Mouse (Mus musculus) hindbrain, embryonic 11.5 days (tissue): ENCODE results near the gene Siah2. TPM values are rescaled to one million over a fixed set of nuclear protein-coding genes. Genes with fewer than 3 reads are reported as not detected.

Experiments used
- ATAC-seq: fragments of 200-750 bp; cut with Nextera tagmentation; 2 replicates; pipeline ENCODE4 v1.8.0; 2017; ENCODE audit warnings: mild to moderate bottlenecking, moderate TSS enrichment, moderate library complexity; ENCODE audit not compliant: low FRiP score
- DNase-seq: peaks from one replicate; pipeline ENCODE4 v3.0.0-alpha.2; 2015; ENCODE audit warnings: low spot score
- H3K27ac ChIP-seq: fragments of 300-500 bp; sonication (generic); 2 replicates; pipeline ENCODE4 v1.5.1; 2014; ENCODE audit warnings: mild to moderate bottlenecking, low read depth, low read length
- H3K27me3 ChIP-seq: fragments of 300-500 bp; sonication (generic); 2 replicates; pipeline ENCODE4 v1.6.1; 2014; ENCODE audit warnings: mild to moderate bottlenecking, low read length, moderate library complexity, mixed read lengths; ENCODE audit not compliant: control insufficient read depth, insufficient read depth
- H3K36me3 ChIP-seq: fragments of 300-500 bp; sonication (generic); 2 replicates; pipeline ENCODE4 v1.6.1; 2014; ENCODE audit warnings: mild to moderate bottlenecking, low read length, moderate library complexity, mixed read lengths; ENCODE audit not compliant: control insufficient read depth, insufficient read depth
- H3K4me1 ChIP-seq: fragments of 300-500 bp; sonication (generic); replicated peaks from 2 replicates; pipeline ENCODE4 v1.6.1; 2014; ENCODE audit warnings: low read length, mixed read lengths; ENCODE audit not compliant: control insufficient read depth, insufficient read depth
- H3K4me2 ChIP-seq: fragments of 300-500 bp; sonication (generic); replicated peaks from 2 replicates; pipeline ENCODE4 v1.6.1; 2014; ENCODE audit warnings: mild to moderate bottlenecking, low read depth, low read length
- H3K4me3 ChIP-seq: fragments of 300-500 bp; sonication (generic); 2 replicates; pipeline ENCODE4 v1.5.1; 2014; ENCODE audit warnings: low read depth, low read length
- H3K9ac ChIP-seq: fragments of 300-500 bp; sonication (generic); 2 replicates; pipeline ENCODE4 v1.6.1; 2014; ENCODE audit warnings: low read depth, low read length
- H3K9me3 ChIP-seq: fragments of 300-500 bp; sonication (generic); 2 replicates; pipeline ENCODE4 v1.6.1; 2016; ENCODE audit warnings: low read length; ENCODE audit not compliant: control insufficient read depth
- WGBS: fragments of 180-500 bp; shearing (Covaris S2); extraction: QIAGEN DNeasy Blood & Tissue Kit; methylation state at CpG from one replicate; pipeline ENCODE4 v1.1.7; 2014; 5-methylcytosine and 5-hydroxymethylcytosine counted together
- polyA plus RNA-seq: library from polyadenylated mRNA; unstranded; fragments of >200 nt; fragmentation: Nextera tagmentation; extraction: Ambion mirVana; gene quantifications from 2 replicates; pipeline ENCODE4 v1.2.1, GENCODE M21; 2014

The Siah2 gene
- polyA plus RNA-seq, 1 experiment from 2014 or later: 4.9 TPM

DNA sequence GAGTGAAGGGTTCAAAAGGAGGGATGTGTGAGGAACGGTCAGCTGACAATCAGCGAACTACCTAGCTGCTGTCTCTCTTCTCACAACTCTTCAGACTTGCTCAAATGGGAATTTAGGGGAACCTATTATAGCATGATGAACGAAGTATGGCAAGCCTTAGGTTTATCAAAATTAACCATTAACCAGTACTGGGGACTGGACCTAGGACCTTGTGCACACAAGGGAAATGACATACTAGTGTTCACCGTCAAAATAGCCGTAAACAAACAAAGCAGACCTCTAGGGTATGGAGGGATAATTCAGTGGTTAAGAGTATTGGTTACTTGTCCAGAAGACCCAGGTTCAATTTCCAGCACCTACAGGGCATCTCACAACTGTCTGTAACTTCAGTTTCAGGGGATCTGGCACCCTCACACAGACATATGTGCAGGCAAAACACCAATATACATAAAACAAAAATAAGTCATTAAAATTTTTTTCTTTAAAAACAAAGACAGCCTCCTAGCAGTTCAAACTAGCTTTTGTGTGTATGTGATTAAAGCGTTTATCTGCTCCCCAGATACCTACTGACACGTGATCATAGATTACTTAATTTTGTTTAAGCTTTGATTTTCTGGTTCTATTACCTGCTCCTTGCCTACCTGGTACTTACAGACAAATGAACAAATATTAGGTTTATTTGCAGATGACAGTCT is 11.1 kb downstream of the Siah2 start:
- DNase-seq: no peak
- Histone ChIP-seq H3K4me1 (no peaks in the 10 kb centered on the region), H3K27me3 (no peaks in the 10 kb centered on the region), H3K27ac (no peak overlapping the region), H3K4me2 (no peak overlapping the region), H3K4me3 (no peak overlapping the region), H3K36me3 (no peaks in the 10 kb centered on the region), H3K9ac (no peak overlapping the region), H3K9me3 (no peaks in the 10 kb centered on the region)
- WGBS: 91% methylated on average over 7 of the region's 7 CpGs
- no peak for ATAC-seq

DNA sequence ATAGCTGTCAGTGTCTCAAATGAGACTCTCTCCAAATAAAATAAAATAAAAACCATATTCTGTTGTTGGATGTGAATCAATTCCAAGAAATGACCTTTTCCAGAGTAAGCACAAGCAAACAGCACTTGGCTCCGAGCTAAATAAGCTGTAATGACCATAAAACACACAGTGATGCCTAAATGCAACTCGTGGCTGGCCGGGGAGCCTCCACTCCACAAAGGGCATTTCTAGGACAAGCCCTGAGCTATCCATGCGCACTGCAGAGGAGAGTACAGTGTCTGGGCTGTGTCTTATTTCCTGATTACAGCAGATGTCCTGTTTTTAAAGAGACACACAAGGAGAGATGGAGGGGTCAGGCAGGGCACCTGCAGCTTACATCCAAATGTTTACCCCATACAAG is 12.2 kb downstream of the Siah2 start:
- no peaks in the 10 kb centered on the region for H3K9me3 ChIP-seq

DNA sequence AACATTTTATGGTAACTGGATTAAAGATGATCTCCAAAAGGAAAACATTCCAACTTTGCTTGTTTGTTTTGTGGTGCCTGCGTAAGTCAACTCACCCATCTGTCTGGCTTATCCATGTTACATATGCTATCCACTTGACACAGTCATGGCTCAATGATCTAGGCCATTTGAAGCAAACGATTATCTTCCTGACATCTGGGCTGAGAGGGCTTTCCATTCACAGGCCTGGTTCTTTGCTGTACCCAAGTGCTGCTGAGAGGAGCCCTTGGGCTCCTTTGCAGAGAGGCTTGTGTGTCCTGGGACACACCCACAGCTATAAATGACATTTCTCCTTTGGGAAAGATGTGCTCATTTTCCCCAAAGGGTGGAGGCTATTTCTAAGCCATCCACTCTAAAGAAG is 13.3 kb downstream of the Siah2 start:
- no peak for ATAC-seq
- Histone ChIP-seq H3K27ac (no peak overlapping the region), H3K9me3 (no peaks in the 10 kb centered on the region), H3K4me1 (no peaks in the 10 kb centered on the region), H3K4me2 (no peak overlapping the region), H3K9ac (no peak overlapping the region), H3K36me3 (no peaks in the 10 kb centered on the region), H3K4me3 (no peak overlapping the region), H3K27me3 (no peaks in the 10 kb centered on the region)
- 50% methylated on average over 2 of the region's 2 CpGs for WGBS
- DNase-seq: peak; percentile 13

More for the DNA sequence above, 12.2 kb downstream of the Siah2 start:
- Histone ChIP-seq H3K27me3 (no peaks in the 10 kb centered on the region), H3K27ac (no peak overlapping the region), H3K4me1 (no peaks in the 10 kb centered on the region), H3K4me3 (no peak overlapping the region), H3K9ac (no peak overlapping the region), H3K36me3 (no peaks in the 10 kb centered on the region), H3K4me2 (no peak overlapping the region)
- DNase-seq (no peak), ATAC-seq (no peak)
- 66% methylated on average over 4 of the region's 4 CpGs for WGBS

DNA sequence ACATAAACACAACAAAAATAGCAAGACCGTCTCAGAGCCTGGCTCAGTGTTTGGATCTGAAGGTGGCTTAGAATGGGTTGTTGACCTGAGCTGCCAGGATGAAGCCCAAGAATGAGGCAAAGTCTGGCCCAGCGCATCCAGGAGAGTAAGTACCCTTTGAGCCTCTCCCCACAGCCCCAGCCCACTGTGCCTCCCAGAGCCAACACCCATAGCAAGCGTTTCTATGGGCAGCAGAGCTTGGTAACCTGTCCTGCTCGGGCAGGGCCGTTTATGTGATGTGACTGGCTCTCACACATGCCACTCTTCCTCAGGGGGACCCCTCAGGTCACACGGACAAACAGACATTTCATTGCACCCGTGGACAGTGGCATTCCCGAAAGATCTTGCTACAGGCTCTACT is 13.8 kb downstream of the Siah2 start:
- DNase-seq (no peak), ATAC-seq (no peak)
- Histone ChIP-seq H3K4me3 (no peak overlapping the region), H3K4me1 (no peaks in the 10 kb centered on the region), H3K27ac (no peak overlapping the region), H3K9me3 (no peaks in the 10 kb centered on the region), H3K27me3 (no peaks in the 10 kb centered on the region), H3K4me2 (no peak overlapping the region), H3K36me3 (no peaks in the 10 kb centered on the region), H3K9ac (no peak overlapping the region)
- WGBS: 54% methylated on average over 8 of the region's 8 CpGs

DNA sequence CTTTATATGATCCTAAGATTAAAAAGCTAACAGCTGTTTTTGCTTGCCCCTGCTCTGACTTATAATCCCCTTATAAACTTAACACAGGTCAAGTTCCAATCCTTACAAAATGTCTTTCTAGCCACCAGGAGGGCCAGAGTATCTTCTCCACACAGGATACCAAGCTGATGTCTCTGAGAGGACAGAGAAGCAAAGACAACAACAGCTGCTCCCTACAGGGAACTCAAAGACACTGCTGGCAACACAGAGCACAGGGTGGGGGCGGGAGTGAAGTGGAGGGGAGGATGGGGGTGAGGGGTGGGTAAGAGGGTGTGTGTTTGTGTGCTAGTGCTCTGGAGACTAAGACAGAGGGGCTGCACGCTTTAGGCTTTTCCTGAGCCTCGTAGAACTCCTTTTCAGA is 14.6 kb downstream of the Siah2 start:
- DNase-seq (no peak), ATAC-seq (no peak)
- H3K27ac ChIP-seq: no peak overlapping the region
- WGBS: 53% methylated on average over 3 of the region's 3 CpGs
- no peak overlapping the region for H3K4me3 ChIP-seq
- no peaks in the 10 kb centered on the region for H3K27me3 ChIP-seq
- no peak overlapping the region for H3K4me2 ChIP-seq
- no peaks in the 10 kb centered on the region for H3K4me1 ChIP-seq
- no peaks in the 10 kb centered on the region for H3K9me3 ChIP-seq
- no peaks in the 10 kb centered on the region for H3K36me3 ChIP-seq
- no peak overlapping the region for H3K9ac ChIP-seq

DNA sequence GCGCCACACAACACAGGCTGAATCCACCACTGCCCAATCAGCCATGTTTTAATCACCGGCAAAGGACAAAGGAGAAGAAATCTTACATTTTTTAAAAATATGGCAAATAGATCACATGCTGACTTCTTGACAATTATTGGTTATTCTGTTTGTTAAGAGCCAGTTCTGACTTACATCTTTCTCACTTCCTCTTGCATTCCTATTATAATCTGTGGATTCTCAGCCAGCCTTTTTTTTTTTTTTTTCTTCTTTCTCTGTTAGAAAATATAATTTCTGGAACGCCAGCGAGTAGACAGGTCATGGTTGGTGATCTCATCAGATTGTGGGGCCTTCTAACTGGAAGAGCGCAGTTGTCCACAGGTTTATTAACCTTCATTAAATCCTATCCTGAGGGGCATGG is 18.9 kb downstream of the Siah2 start:
- Histone ChIP-seq H3K4me3 (no peak overlapping the region), H3K4me2 (no peak overlapping the region), H3K27me3 (no peaks in the 10 kb centered on the region), H3K9me3 (no peaks in the 10 kb centered on the region), H3K4me1 (no peaks in the 10 kb centered on the region), H3K9ac (no peak overlapping the region), H3K27ac (no peak overlapping the region), H3K36me3 (no peaks in the 10 kb centered on the region)
- 89% methylated on average over 5 of the region's 5 CpGs for WGBS
- ATAC-seq (no peak), DNase-seq (no peak)

DNA sequence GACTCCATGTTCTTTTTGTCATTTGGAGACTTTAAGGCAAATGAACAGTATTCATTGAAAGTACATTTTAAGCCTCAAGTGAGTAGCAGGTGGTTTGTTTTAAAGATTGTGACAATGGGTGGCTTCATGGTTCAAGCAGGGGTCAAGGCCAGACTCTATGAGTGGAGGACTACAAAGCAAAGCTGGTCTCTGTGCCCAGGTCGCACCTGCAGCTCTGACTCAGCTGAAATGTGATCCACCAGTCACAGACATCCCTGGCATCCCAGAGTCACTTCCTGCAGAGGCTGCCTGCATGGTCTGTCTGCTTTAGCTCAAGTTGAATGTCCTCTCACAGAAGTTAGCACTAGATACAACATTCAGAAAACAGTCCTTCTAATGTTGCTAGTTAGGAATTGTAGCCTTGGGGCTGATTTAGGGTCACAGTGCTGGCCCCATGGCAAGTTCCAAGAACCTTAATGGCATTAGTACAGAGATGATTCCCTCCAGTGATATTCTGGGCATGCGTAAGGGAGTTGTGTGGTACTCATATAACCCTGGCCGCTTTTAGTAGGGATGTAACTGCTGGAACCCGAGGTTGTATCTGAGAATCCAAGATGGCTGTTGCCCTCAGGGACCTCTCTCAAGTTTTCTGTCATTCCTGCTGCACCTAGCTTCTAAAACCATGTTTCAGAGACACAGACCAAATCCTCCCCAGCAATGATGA is 19.6 kb downstream of the Siah2 start:
- ATAC-seq (no peak), DNase-seq (no peak)
- Histone ChIP-seq H3K36me3 (no peaks in the 10 kb centered on the region), H3K9me3 (no peaks in the 10 kb centered on the region), H3K4me1 (no peaks in the 10 kb centered on the region), H3K27ac (no peak overlapping the region), H3K27me3 (no peaks in the 10 kb centered on the region), H3K4me2 (no peak overlapping the region), H3K4me3 (no peak overlapping the region), H3K9ac (no peak overlapping the region)
- WGBS: 78% methylated on average over 4 of the region's 4 CpGs

DNA sequence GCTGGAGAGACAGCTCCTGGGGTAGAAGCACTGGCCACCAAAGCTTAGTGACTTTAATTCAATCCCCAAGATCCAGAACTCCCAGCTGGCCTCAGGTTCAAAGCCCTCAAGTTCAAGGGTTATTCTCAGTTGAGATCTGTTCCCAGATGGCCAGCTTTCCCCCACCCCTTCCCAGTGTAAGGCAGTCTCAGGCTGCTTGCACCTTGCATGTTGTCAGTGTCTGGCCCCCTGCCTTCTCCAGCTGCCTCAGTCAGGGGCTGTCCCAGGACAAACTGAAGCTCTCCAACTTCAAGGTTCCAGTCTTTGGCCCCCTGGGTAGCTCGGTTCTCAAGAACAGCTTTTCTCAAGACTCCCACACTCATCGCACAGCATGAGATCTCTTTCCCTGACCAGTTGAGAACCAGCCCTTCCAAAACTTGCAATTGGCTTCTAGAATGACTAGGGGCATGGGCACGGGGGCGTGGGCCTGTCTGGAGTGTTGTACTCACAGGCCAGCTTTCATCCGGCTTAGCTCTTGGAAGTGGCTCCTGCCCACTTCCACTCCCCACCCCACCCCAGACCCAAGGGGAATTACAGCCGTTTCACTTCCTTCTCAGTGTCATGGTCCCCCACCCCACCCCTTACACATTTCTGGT is 20.5 kb downstream of the Siah2 start:
- WGBS: 66% methylated on average over 6 of the region's 6 CpGs
- no peaks in the 10 kb centered on the region for H3K4me1 ChIP-seq
- ATAC-seq: no peak

DNA sequence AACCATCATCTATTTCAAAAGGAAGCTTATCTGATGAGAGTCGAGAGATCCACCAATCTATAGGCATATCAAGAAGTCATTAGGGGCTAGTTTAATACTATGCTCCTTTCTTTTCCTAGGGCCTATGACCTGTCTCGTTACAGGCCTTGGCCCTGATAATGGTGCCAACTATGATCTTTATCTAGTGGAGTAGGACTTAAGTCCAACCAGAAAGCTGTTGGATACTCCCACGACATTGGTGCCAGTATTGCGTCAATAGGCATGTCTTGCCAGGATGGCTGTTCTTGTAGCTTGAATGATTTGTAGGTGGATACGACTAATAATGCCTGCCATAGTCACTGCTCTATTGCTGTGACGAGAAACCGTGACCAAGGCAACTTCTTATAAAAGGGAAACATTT is 28.2 kb downstream of the Siah2 start:
- ATAC-seq (no peak), DNase-seq (no peak)
- Histone ChIP-seq H3K27me3 (no peaks in the 10 kb centered on the region), H3K9me3 (no peaks in the 10 kb centered on the region), H3K4me1 (no peaks in the 10 kb centered on the region), H3K27ac (no peak overlapping the region), H3K36me3 (no peaks in the 10 kb centered on the region), H3K4me2 (no peak overlapping the region), H3K9ac (no peak overlapping the region), H3K4me3 (no peak overlapping the region)
- WGBS: 91% methylated on average over 7 of the region's 7 CpGs

More for the DNA sequence above, 20.5 kb downstream of the Siah2 start:
- Histone ChIP-seq H3K27me3 (no peaks in the 10 kb centered on the region), H3K4me2 (no peak overlapping the region), H3K9ac (no peak overlapping the region), H3K4me3 (no peak overlapping the region), H3K36me3 (no peaks in the 10 kb centered on the region), H3K27ac (no peak overlapping the region), H3K9me3 (no peaks in the 10 kb centered on the region)
- DNase-seq: no peak
